Mouse (Mus musculus) midbrain, embryonic 14.5 days (tissue): ENCODE results near the gene Tdp1. TPM values are rescaled to one million over a fixed set of nuclear protein-coding genes. Genes with fewer than 3 reads are reported as not detected.

Experiments
- ATAC-seq: fragments of 200-750 bp; cut with Nextera tagmentation; 2 replicates; pipeline ENCODE4 v1.8.0; 2017; ENCODE audit warnings: moderate number of reproducible peaks, moderate library complexity; ENCODE audit not compliant: low FRiP score, low TSS enrichment
- DNase-seq: peaks from one replicate; pipeline ENCODE4 v3.0.0-alpha.2; 2015
- H3K27ac ChIP-seq: fragments of 300-500 bp; sonication (generic); replicated peaks from 2 replicates; pipeline ENCODE4 v1.5.1; 2014; ENCODE audit warnings: mild to moderate bottlenecking, low read depth, low read length, moderate library complexity
- H3K27me3 ChIP-seq: fragments of 300-500 bp; sonication (generic); 2 replicates; pipeline ENCODE4 v1.6.1; 2014; ENCODE audit warnings: low read length, control low read depth, mixed read lengths; ENCODE audit not compliant: control insufficient read depth, insufficient read depth
- H3K36me3 ChIP-seq: fragments of 300-500 bp; sonication (generic); 2 replicates; pipeline ENCODE4 v1.6.1; 2014; ENCODE audit warnings: low read length, control low read depth; ENCODE audit not compliant: control insufficient read depth, insufficient read depth
- H3K4me1 ChIP-seq: fragments of 300-500 bp; sonication (generic); 2 replicates; pipeline ENCODE4 v1.6.1; 2014; ENCODE audit warnings: mild to moderate bottlenecking, antibody characterized with exemption, low read length, control low read depth; ENCODE audit not compliant: control insufficient read depth, insufficient read depth
- H3K4me2 ChIP-seq: fragments of 300-500 bp; sonication (generic); 2 replicates; pipeline ENCODE4 v1.6.1; 2014; ENCODE audit warnings: mild to moderate bottlenecking, low read length, moderate library complexity
- H3K4me3 ChIP-seq: fragments of 300-500 bp; sonication (generic); replicated peaks from 2 replicates; pipeline ENCODE4 v1.5.1; 2014; ENCODE audit warnings: low read depth, low read length
- H3K9ac ChIP-seq: fragments of 300-500 bp; sonication (generic); replicated peaks from 2 replicates; pipeline ENCODE4 v1.6.1; 2014; ENCODE audit warnings: mild to moderate bottlenecking, low read length, moderate library complexity
- H3K9me3 ChIP-seq: fragments of 300-500 bp; sonication (generic); 2 replicates; pipeline ENCODE4 v1.6.1; 2016; ENCODE audit warnings: low read length, control low read depth, mixed read lengths; ENCODE audit not compliant: control insufficient read depth
- WGBS: fragments of 180-500 bp; shearing (Covaris S2); extraction: QIAGEN DNeasy Blood & Tissue Kit; methylation state at CpG from one replicate; pipeline ENCODE4 v1.1.7; 2014; 5-methylcytosine and 5-hydroxymethylcytosine counted together
- polyA plus RNA-seq: library from polyadenylated mRNA; unstranded; fragments of >200 nt; fragmentation: Nextera tagmentation; extraction: Ambion mirVana; gene quantifications from 2 replicates; pipeline ENCODE4 v1.2.1, GENCODE M21; 2014

Gene Tdp1
- polyA plus RNA-seq, 1 experiment from 2014 or later, result 62.1 TPM

- Histone ChIP-seq H3K9me3 (no peaks in the 10 kb centered on the region), H3K36me3 (peaks cover 86% of the 10 kb centered on the region), H3K9ac (no peak overlapping the region), H3K4me1 (no peaks in the 10 kb centered on the region), H3K4me2 (no peak overlapping the region), H3K27me3 (no peaks in the 10 kb centered on the region), H3K27ac (no peak overlapping the region), H3K4me3 (no peak overlapping the region)
- 89% methylated on average over 12 of the region's 12 CpGs for WGBS
- ATAC-seq, result no peak
- no peak for DNase-seq
These were observed 27.1 kb downstream of the Tdp1 start for GRCm38 (mm10) chr12:99911466-99911865.

- no peak for DNase-seq
- Histone ChIP-seq H3K27me3 (no peaks in the 10 kb centered on the region), H3K27ac (no peak overlapping the region), H3K9me3 (no peaks in the 10 kb centered on the region), H3K36me3 (peaks cover 65% of the 10 kb centered on the region), H3K9ac (no peak overlapping the region), H3K4me1 (no peaks in the 10 kb centered on the region), H3K4me3 (no peak overlapping the region), H3K4me2 (no peak overlapping the region)
- WGBS, result 90% methylated on average over 15 of the region's 15 CpGs
- ATAC-seq, result no peak
These were observed 33.6 kb downstream of the Tdp1 start for GRCm38 (mm10) chr12:99917800-99918427.

- H3K4me2 ChIP-seq, result no peak overlapping the region
- peaks cover 50% of the 10 kb centered on the region for H3K36me3 ChIP-seq
- H3K27ac ChIP-seq, result no peak overlapping the region
- no peak overlapping the region for H3K9ac ChIP-seq
- no peak for DNase-seq
- H3K27me3 ChIP-seq, result no peaks in the 10 kb centered on the region
- no peak overlapping the region for H3K4me3 ChIP-seq
- 93% methylated on average over 3 of the region's 3 CpGs for WGBS
- no peaks in the 10 kb centered on the region for H3K9me3 ChIP-seq
- peaks cover 13% of the 10 kb centered on the region for H3K4me1 ChIP-seq
- no peak for ATAC-seq
These were observed 35.3 kb downstream of the Tdp1 start for GRCm38 (mm10) chr12:99919636-99920035.

- Histone ChIP-seq H3K36me3 (peaks cover 39% of the 10 kb centered on the region), H3K9ac (no peak overlapping the region), H3K27ac (no peak overlapping the region), H3K9me3 (no peaks in the 10 kb centered on the region), H3K4me2 (no peak overlapping the region), H3K27me3 (no peaks in the 10 kb centered on the region), H3K4me1 (peaks cover 13% of the 10 kb centered on the region), H3K4me3 (no peak overlapping the region)
- WGBS, result 80% methylated on average over 3 of the region's 3 CpGs
- ATAC-seq (no peak), DNase-seq (peak; percentile 27)
These were observed 36.7 kb downstream of the Tdp1 start for GRCm38 (mm10) chr12:99921045-99921444.

GRCm38 (mm10) chr12:99923131-99923606 is 38.9 kb downstream of the Tdp1 start:
- Histone ChIP-seq H3K4me2 (no peak overlapping the region), H3K36me3 (peaks cover 30% of the 10 kb centered on the region), H3K4me3 (no peak overlapping the region), H3K9ac (no peak overlapping the region), H3K4me1 (peaks cover 13% of the 10 kb centered on the region), H3K27me3 (no peaks in the 10 kb centered on the region), H3K9me3 (no peaks in the 10 kb centered on the region), H3K27ac (peak overlapping the region; percentile 67)
- DNase-seq (peak; percentile 81), ATAC-seq (peak; percentile 81)
- WGBS, result 5% methylated on average over 5 of the region's 5 CpGs

- Histone ChIP-seq H3K9me3 (no peaks in the 10 kb centered on the region), H3K4me2 (no peak overlapping the region), H3K9ac (no peak overlapping the region), H3K36me3 (peaks cover 24% of the 10 kb centered on the region), H3K27ac (peak overlapping the region; percentile 67), H3K27me3 (no peaks in the 10 kb centered on the region), H3K4me1 (peaks cover 13% of the 10 kb centered on the region), H3K4me3 (no peak overlapping the region)
- no peak for DNase-seq
- no peak for ATAC-seq
- WGBS, result 30% methylated on average over 5 of the region's 5 CpGs
These were observed 39.4 kb downstream of the Tdp1 start for GRCm38 (mm10) chr12:99923703-99924102.

GRCm38 (mm10) chr12:99928311-99928710 is 44.0 kb downstream of the Tdp1 start:
- H3K9ac ChIP-seq, result no peak overlapping the region
- ATAC-seq (no peak), DNase-seq (no peak)
- H3K27me3 ChIP-seq, result no peaks in the 10 kb centered on the region
- peaks cover 10% of the 10 kb centered on the region for H3K4me1 ChIP-seq
- H3K27ac ChIP-seq, result no peak overlapping the region
- no peaks in the 10 kb centered on the region for H3K9me3 ChIP-seq
- H3K36me3 ChIP-seq, result peaks cover 28% of the 10 kb centered on the region
- 90% methylated on average over 7 of the region's 7 CpGs for WGBS
- no peak overlapping the region for H3K4me3 ChIP-seq
- no peak overlapping the region for H3K4me2 ChIP-seq

GRCm38 (mm10) chr12:99929160-99929559 is 44.8 kb downstream of the Tdp1 start:
- no peak overlapping the region for H3K4me2 ChIP-seq
- no peak for DNase-seq
- no peaks in the 10 kb centered on the region for H3K9me3 ChIP-seq
- no peak overlapping the region for H3K27ac ChIP-seq
- no peaks in the 10 kb centered on the region for H3K27me3 ChIP-seq
- 95% methylated on average over 1 of the region's 1 CpGs for WGBS
- no peak for ATAC-seq
- H3K9ac ChIP-seq, result no peak overlapping the region
- no peak overlapping the region for H3K4me3 ChIP-seq
- peaks cover 28% of the 10 kb centered on the region for H3K36me3 ChIP-seq
- peaks cover 2% of the 10 kb centered on the region; the same call in 1 of the 2 replicates for H3K4me1 ChIP-seq

- ATAC-seq (no peak), DNase-seq (no peak)
- H3K4me2 ChIP-seq, result no peak overlapping the region
- no peak overlapping the region for H3K27ac ChIP-seq
- H3K9me3 ChIP-seq, result no peaks in the 10 kb centered on the region
- no peaks in the 10 kb centered on the region for H3K4me1 ChIP-seq
- WGBS, result 89% methylated on average over 4 of the region's 4 CpGs
- peaks cover 53% of the 10 kb centered on the region for H3K36me3 ChIP-seq
- H3K9ac ChIP-seq, result no peak overlapping the region
- no peaks in the 10 kb centered on the region for H3K27me3 ChIP-seq
- no peak overlapping the region for H3K4me3 ChIP-seq
These were observed 47.9 kb downstream of the Tdp1 start for GRCm38 (mm10) chr12:99932245-99932644.
